8 mouse cellular contexts compared by ENCODE assay signal in genomic region chr2:84742451-84743283, GRCm38 (mm10). TPM values are rescaled to one million over a fixed set of nuclear protein-coding genes. Genes with fewer than 3 reads are reported as not detected.
DNase-seq lines count a peak whose midpoint lies in the region; ATAC-seq and TF ChIP-seq lines count a peak whose summit lies in the region.

No protein-coding gene starts in this region.

- no peak for TF ChIP-seq POLR2A in spleen, adult 2 months (IDR thresholded peaks at IDR 0.05; ENCODE audit: low read depth, low read length)

- ATAC-seq in granulocyte monocyte progenitor cell, adult 5-6 weeks (replicated peaks; ENCODE audit: poor library complexity, severe bottlenecking): 0 out of 2 replicates have a peak, but pooled peaks have one; percentile 10

- no peak for TF ChIP-seq CTCF in spleen, adult 2 months (IDR thresholded peaks at IDR 0.05; ENCODE audit: extremely low read depth, insufficient read depth, insufficient read length, insufficient replicate concordance)

- DNase-seq in spleen, adult 2 months (ENCODE audit: low read depth in 1 of 2, low spot score in 2 of 2): no peak
- no peak for DNase-seq in spleen, adult 18-20 months
- peak; percentile 86 to 92 for DNase-seq in cerebellum, postnatal 10 days
- DNase-seq in kidney, postnatal 4 days: peak; percentile 80 to 88
- DNase-seq in mesoderm, embryonic 11.5 days (ENCODE audit: low read depth, low spot score): peak; percentile 97
- peak; percentile 62 for DNase-seq in testis, postnatal 14 days (ENCODE audit: low spot score)
- DNase-seq in layer of hippocampus, adult 8-10 months (ENCODE audit: low spot score in 2 of 2): no peak

- H3K27me3 ChIP-seq in spleen, adult 2 months (ENCODE audit: control insufficient read depth, insufficient read depth, low read length): peaks cover 15% of the 10 kb centered on the region

- 17% methylated on average over 26 of the region's 26 CpGs for WGBS in spleen, adult 2 months

- peak overlapping the region; percentile 60; the same call in 1 of the 2 replicates for H3K4me3 ChIP-seq in spleen, adult 2 months (ENCODE audit: extremely low read depth, insufficient read depth, insufficient read length)

- H3K36me3 ChIP-seq in spleen, adult 2 months (ENCODE audit: control insufficient read depth, insufficient read depth, low read length): no peaks in the 10 kb centered on the region

- H3K4me1 ChIP-seq in spleen, adult 2 months (ENCODE audit: control insufficient read depth, insufficient read depth, insufficient read length): peaks cover 10% of the 10 kb centered on the region; the same call in 1 of the 2 replicates

- H3K27ac ChIP-seq in spleen, adult 2 months (ENCODE audit: insufficient read depth, low read length): no peak overlapping the region

RNA-seq across cellular contexts. Expression of gene Gm19426, which starts 0.8 kb away (rescaled TPM):
- 0.28 and 0.32 TPM in 2 replicates for polyA plus RNA-seq in spleen, adult 2 months (2012; rRNA removed)
- total RNA-seq in granulocyte monocyte progenitor cell, adult 5-6 weeks (2014; fragmentation: Nextera tagmentation): not detected in 2 replicates
- total RNA-seq in granulocyte monocyte progenitor cell, adult 5-6 weeks (2017): not detected in 2 replicates
- total RNA-seq in layer of hippocampus, adult 8-10 months (2022): 1 to 10 TPM; 1.9 to 4.2 (median 2.5) TPM

RNA-seq across cellular contexts. Expression of gene Ypel4, which starts 8.8 kb away (rescaled TPM):
- 28.2 and 42.6 TPM in 2 replicates for polyA plus RNA-seq in spleen, adult 2 months (2012; rRNA removed)
- not detected in 2 replicates for total RNA-seq in granulocyte monocyte progenitor cell, adult 5-6 weeks (2014; fragmentation: Nextera tagmentation)
- not detected in 2 replicates for total RNA-seq in granulocyte monocyte progenitor cell, adult 5-6 weeks (2017)
- total RNA-seq in layer of hippocampus, adult 8-10 months (2022): 100 to 1,000 TPM in 1 of 4 experiments, 10 to 100 TPM in 3; 68.7 to 105 (median 85.1) TPM

RNA-seq across cellular contexts. Expression of gene Clp1, which starts 15.5 kb away (rescaled TPM):
- 12.8 and 13.3 TPM in 2 replicates for polyA plus RNA-seq in spleen, adult 2 months (2012; rRNA removed)
- total RNA-seq in granulocyte monocyte progenitor cell, adult 5-6 weeks (2014; fragmentation: Nextera tagmentation): 30.3 and 34.9 TPM in 2 replicates
- 31.3 and 40.1 TPM in 2 replicates for total RNA-seq in granulocyte monocyte progenitor cell, adult 5-6 weeks (2017)
- total RNA-seq in layer of hippocampus, adult 8-10 months (2022): 10 to 100 TPM in 1 of 4 experiments, 1 to 10 TPM in 3; 7.4 to 10.4 (median 8.5) TPM

RNA-seq across cellular contexts. Expression of gene Zdhhc5, which starts 27.7 kb away (rescaled TPM):
- 24.2 and 27.1 TPM in 2 replicates for polyA plus RNA-seq in spleen, adult 2 months (2012; rRNA removed)
- total RNA-seq in granulocyte monocyte progenitor cell, adult 5-6 weeks (2014; fragmentation: Nextera tagmentation): 38.4 and 46.6 TPM in 2 replicates
- total RNA-seq in granulocyte monocyte progenitor cell, adult 5-6 weeks (2017): 33.4 and 35.2 TPM in 2 replicates
- total RNA-seq in layer of hippocampus, adult 8-10 months (2022): 10 to 100 TPM; 34.5 to 41.7 (median 36.3) TPM

RNA-seq across cellular contexts. Expression of gene Serping1, which starts 32.6 kb away (rescaled TPM):
- 135 and 186 TPM in 2 replicates for polyA plus RNA-seq in spleen, adult 2 months (2012; rRNA removed)
- not detected in 2 replicates for total RNA-seq in granulocyte monocyte progenitor cell, adult 5-6 weeks (2014; fragmentation: Nextera tagmentation)
- not detected in 2 replicates for total RNA-seq in granulocyte monocyte progenitor cell, adult 5-6 weeks (2017)
- total RNA-seq in layer of hippocampus, adult 8-10 months (2022): 10 to 100 TPM in 2 of 4 experiments, 1 to 10 TPM in 2; 6.2 to 16.4 (median 10.8) TPM

Comparison
In these comparisons a context has a peak if more than half of its experiments do, and no peak if none do; other contexts are left out.
1. DNase-seq: peak in cerebellum, postnatal 10 days (2 of 2), kidney, postnatal 4 days (2 of 2), mesoderm, embryonic 11.5 days (single experiment) and testis, postnatal 14 days (single experiment); none in spleen, adult 2 months (0 of 2), spleen, adult 18-20 months (0 of 2) and layer of hippocampus, adult 8-10 months (0 of 2).
2. RNA of gene Ypel4, which starts 8.8 kb away (total RNA-seq): 68.7 to 105 TPM in layer of hippocampus, adult 8-10 months; not detected in granulocyte monocyte progenitor cell, adult 5-6 weeks; every median in the first group is over 10 times any median in the second.